Mouse (Mus musculus) megakaryocyte, embryonic 14.5 days (primary cell): ENCODE measurements around the gene Dcaf10.

Experiments
- FLI1 ChIP-seq: IDR thresholded peaks from 2 replicates; pipeline ENCODE4 v1.6.1; 2012; ENCODE audit warnings: low read length, inconsistent platforms, mixed read lengths
- GATA1 ChIP-seq: IDR thresholded peaks from 3 replicates; pipeline ENCODE4 v1.6.1; 2012; ENCODE audit warnings: mixed read lengths, low read length, inconsistent platforms, borderline replicate concordance

GRCm38 (mm10) chr4:45305536-45305935 lies 36.4 kb upstream of the Dcaf10 start:
- TF ChIP-seq GATA1 (no peak), FLI1 (no peak)
